Mouse (Mus musculus) gastrocnemius, postnatal 25 days (tissue): Measurements from ENCODE around the gene Slc11a1. TPM values are rescaled to one million over a fixed set of nuclear protein-coding genes. Genes with fewer than 3 reads are reported as not detected.
"Not testable (repeated sequence)": the region's sequence is repeated elsewhere in the genome, so short reads cannot be mapped to it uniquely, and the experiment has no call there.

ENCODE experiments used
- DNase-seq: peaks from one replicate; pipeline ENCODE4 v3.0.0; 2022
- long read RNA-seq, 2 experiments: library from polyadenylated mRNA; stranded (forward); transcript quantifications; one replicate each; pipeline ENCODE4 v2.0.0; 2021
- total RNA-seq, 2 experiments: library from RNA; stranded (reverse); gene quantifications; 1 replicate in 1 of 2; 2 replicates in 1 of 2; pipeline ENCODE4 v1.2.3; 2021

Gene Slc11a1
- total RNA-seq, result 1 to 10 TPM; 2.9 to 3.2 TPM
- long read RNA-seq, experiment 1, partial matches to known transcripts, result 1 of 3 reads
- long read RNA-seq, experiment 1, other reads (novel, unspliced or antisense), result 2 of 3 reads
- long read RNA-seq, experiment 2, partial matches to known transcripts, result 10 of 14 reads
- long read RNA-seq, experiment 2, other reads (novel, unspliced or antisense), result 4 of 14 reads

- DNase-seq, result no peak
Measured at GRCm38 (mm10) chr1:74374980-74375379, at the start of gene Slc11a1. Slc11a1 (plus strand) TSS chr1:74375195.

- not testable (repeated sequence) for DNase-seq
Measured at GRCm38 (mm10) chr1:74326916-74327315, 48.1 kb upstream of the Slc11a1 start.

GRCm38 (mm10) chr1:74329899-74330431, 45.0 kb upstream of the Slc11a1 start:
- no peak for DNase-seq

GRCm38 (mm10) chr1:74331046-74331681, 43.8 kb upstream of the Slc11a1 start:
- peak; percentile 39 for DNase-seq

- peak; percentile 95 for DNase-seq
Measured at GRCm38 (mm10) chr1:74332241-74332763, 42.7 kb upstream of the Slc11a1 start.

GRCm38 (mm10) chr1:74332930-74333329, 42.1 kb upstream of the Slc11a1 start:
- no peak for DNase-seq

- no peak for DNase-seq
Measured at GRCm38 (mm10) chr1:74334607-74335006, 40.4 kb upstream of the Slc11a1 start.

- DNase-seq, result peak; percentile 53
Measured at GRCm38 (mm10) chr1:74335033-74335432, 40.0 kb upstream of the Slc11a1 start.

- peak; percentile 62 for DNase-seq
Measured at GRCm38 (mm10) chr1:74335436-74336170, 39.4 kb upstream of the Slc11a1 start.

- DNase-seq, result no peak
Measured at GRCm38 (mm10) chr1:74337241-74337771, 37.7 kb upstream of the Slc11a1 start.

- DNase-seq, result no peak
Measured at GRCm38 (mm10) chr1:74338013-74338412, 37.0 kb upstream of the Slc11a1 start.

- DNase-seq, result no peak
Measured at GRCm38 (mm10) chr1:74338626-74339025, 36.4 kb upstream of the Slc11a1 start.

- no peak for DNase-seq
Measured at GRCm38 (mm10) chr1:74339917-74340316, 35.1 kb upstream of the Slc11a1 start.

- DNase-seq, result peak; percentile 82
Measured at GRCm38 (mm10) chr1:74340361-74340764, 34.6 kb upstream of the Slc11a1 start.

GRCm38 (mm10) chr1:74340992-74341391, 34.0 kb upstream of the Slc11a1 start:
- DNase-seq, result not testable (repeated sequence)

GRCm38 (mm10) chr1:74341898-74342297, 33.1 kb upstream of the Slc11a1 start:
- DNase-seq, result no peak

GRCm38 (mm10) chr1:74342308-74342707, 32.7 kb upstream of the Slc11a1 start:
- DNase-seq, result no peak

- DNase-seq, result no peak
Measured at GRCm38 (mm10) chr1:74343161-74343560, 31.8 kb upstream of the Slc11a1 start.

- DNase-seq, result no peak
Measured at GRCm38 (mm10) chr1:74344163-74344916, 30.7 kb upstream of the Slc11a1 start.

GRCm38 (mm10) chr1:74351185-74351769, 23.7 kb upstream of the Slc11a1 start:
- no peak for DNase-seq

GRCm38 (mm10) chr1:74352532-74353096, 22.4 kb upstream of the Slc11a1 start:
- DNase-seq, result no peak
